ENCODE assay signal across 14 mouse cellular contexts in genomic region chr9:106675965-106676364, GRCm38 (mm10). TPM values are rescaled to one million over a fixed set of nuclear protein-coding genes. Genes with fewer than 3 reads are reported as not detected.
DNase-seq lines count a peak whose midpoint lies in the region; ATAC-seq and TF ChIP-seq lines count a peak whose summit lies in the region.
"Had no signal": no experiment of that assay in that cellular context is flagged by ENCODE, and none has a peak within 500 bp of the region (broad histone marks: within the 10 kb centered on the region; RNA-seq: fewer than 3 reads in every experiment).

No protein-coding gene starts in this region.

- DNase-seq in hindbrain, embryonic 14.5 days (ENCODE audit: low spot score), result no peak
- peak; percentile 12 for DNase-seq in lung, adult 2 months
- no peak for DNase-seq in lung, postnatal 14 days
- no peak for DNase-seq in heart, embryonic 10.5 days (ENCODE audit: low spot score)
- no peak for DNase-seq in thymus, postnatal 4 days

- 81% methylated on average over 9 of the region's 9 CpGs for WGBS in hindbrain, embryonic 12.5 days
- WGBS in hindbrain, embryonic 14.5 days, result 79% methylated on average over 9 of the region's 9 CpGs
- WGBS in lung, adult 2 months, result 62% methylated on average over 9 of the region's 9 CpGs
- WGBS in forebrain, embryonic 13.5 days, result 80% methylated on average over 9 of the region's 9 CpGs
- WGBS in heart, embryonic 10.5 days, result 70% methylated on average over 9 of the region's 9 CpGs

- H3K27ac ChIP-seq in hindbrain, embryonic 12.5 days, result no peak overlapping the region
- H3K27ac ChIP-seq in hindbrain, embryonic 14.5 days, result no peak overlapping the region
- no peak overlapping the region for H3K27ac ChIP-seq in forebrain, embryonic 13.5 days
- H3K27ac ChIP-seq in heart, embryonic 10.5 days, result no peak overlapping the region
- H3K27ac ChIP-seq: embryonic facial prominence, embryonic 15.5 days had no signal

- H3K9ac ChIP-seq in hindbrain, embryonic 12.5 days, result no peak overlapping the region
- H3K9ac ChIP-seq in hindbrain, embryonic 14.5 days, result no peak overlapping the region
- H3K9ac ChIP-seq in forebrain, embryonic 13.5 days, result no peak overlapping the region
- H3K9ac ChIP-seq: embryonic facial prominence, embryonic 15.5 days had no signal

- H3K9me3 ChIP-seq in hindbrain, embryonic 12.5 days (replicated peaks), result no peaks in the 10 kb centered on the region
- no peaks in the 10 kb centered on the region for H3K9me3 ChIP-seq in hindbrain, embryonic 14.5 days (ENCODE audit: control insufficient read depth, low read length)
- no peaks in the 10 kb centered on the region for H3K9me3 ChIP-seq in forebrain, embryonic 13.5 days (replicated peaks)
- H3K9me3 ChIP-seq in heart, embryonic 10.5 days, result no peaks in the 10 kb centered on the region
- H3K9me3 ChIP-seq: embryonic facial prominence, embryonic 15.5 days; megakaryocyte, embryonic 14.5 days had no signal

- no peaks in the 10 kb centered on the region for H3K27me3 ChIP-seq in hindbrain, embryonic 12.5 days
- H3K27me3 ChIP-seq in hindbrain, embryonic 14.5 days (ENCODE audit: control insufficient read depth, insufficient read depth, low read length), result no peaks in the 10 kb centered on the region
- H3K27me3 ChIP-seq in forebrain, embryonic 13.5 days, result no peaks in the 10 kb centered on the region
- no peaks in the 10 kb centered on the region for H3K27me3 ChIP-seq in heart, embryonic 10.5 days (ENCODE audit: insufficient read depth, poor library complexity, severe bottlenecking)
- H3K27me3 ChIP-seq: embryonic facial prominence, embryonic 15.5 days; megakaryocyte, embryonic 14.5 days had no signal

- H3K4me3 ChIP-seq in hindbrain, embryonic 12.5 days, result no peak overlapping the region
- H3K4me3 ChIP-seq in hindbrain, embryonic 14.5 days (replicated peaks; ENCODE audit: low read length), result no peak overlapping the region
- H3K4me3 ChIP-seq in lung, adult 2 months (replicated peaks; ENCODE audit: extremely low read depth, low read depth, low read length), result no peak overlapping the region
- no peak overlapping the region for H3K4me3 ChIP-seq in forebrain, embryonic 13.5 days
- no peak overlapping the region for H3K4me3 ChIP-seq in heart, embryonic 10.5 days
- H3K4me3 ChIP-seq: embryonic facial prominence, embryonic 15.5 days; megakaryocyte, embryonic 14.5 days had no signal

- no peaks in the 10 kb centered on the region for H3K4me1 ChIP-seq in hindbrain, embryonic 12.5 days
- H3K4me1 ChIP-seq in hindbrain, embryonic 14.5 days (replicated peaks; ENCODE audit: control insufficient read depth, insufficient read depth, low read length), result no peaks in the 10 kb centered on the region
- H3K4me1 ChIP-seq in lung, adult 2 months (ENCODE audit: control insufficient read depth, insufficient read depth, low read length), result no peaks in the 10 kb centered on the region
- H3K4me1 ChIP-seq in forebrain, embryonic 13.5 days, result no peaks in the 10 kb centered on the region
- peaks cover 16% of the 10 kb centered on the region for H3K4me1 ChIP-seq in heart, embryonic 10.5 days
- H3K4me1 ChIP-seq: embryonic facial prominence, embryonic 15.5 days had no signal

- peaks cover 30% of the 10 kb centered on the region for H3K36me3 ChIP-seq in hindbrain, embryonic 12.5 days
- H3K36me3 ChIP-seq in hindbrain, embryonic 14.5 days (replicated peaks; ENCODE audit: control insufficient read depth, insufficient read depth), result peaks cover 57% of the 10 kb centered on the region
- H3K36me3 ChIP-seq in forebrain, embryonic 13.5 days (ENCODE audit: poor library complexity, severe bottlenecking), result peaks cover 49% of the 10 kb centered on the region
- peaks cover 60% of the 10 kb centered on the region for H3K36me3 ChIP-seq in heart, embryonic 10.5 days

- no peak overlapping the region for H3K4me2 ChIP-seq in hindbrain, embryonic 12.5 days (replicated peaks)
- H3K4me2 ChIP-seq in hindbrain, embryonic 14.5 days (replicated peaks), result no peak overlapping the region
- no peak overlapping the region for H3K4me2 ChIP-seq in forebrain, embryonic 13.5 days
- H3K4me2 ChIP-seq: embryonic facial prominence, embryonic 15.5 days had no signal

- TF ChIP-seq POLR2A in lung, adult 2 months (IDR thresholded peaks at IDR 0.05; ENCODE audit: borderline replicate concordance, extremely low read depth, low read depth, low read length), result no peak

- ATAC-seq in hindbrain, embryonic 12.5 days (ENCODE audit: low FRiP score), result 0 out of 2 replicates have a peak, but pooled peaks have one; percentile 22
- ATAC-seq in hindbrain, embryonic 14.5 days (ENCODE audit: low FRiP score), result no peak; the same call in 1 of the 2 replicates
- ATAC-seq in forebrain, embryonic 13.5 days, result peak; percentile 21; the same call in 1 of the 2 replicates
- ATAC-seq in megakaryocyte-erythroid progenitor cell, adult 5-6 weeks (replicated peaks; ENCODE audit: low FRiP score, low TSS enrichment, poor library complexity, severe bottlenecking), result 0 out of 2 replicates have a peak, but pooled peaks have one; percentile 3

- TF ChIP-seq CTCF in lung, adult 2 months (IDR thresholded peaks at IDR 0.05; ENCODE audit: insufficient read depth, low read length), result no peak

RNA-seq across cellular contexts. Expression of gene Tex264, which starts 9.8 kb away (rescaled TPM):
- polyA plus RNA-seq in hindbrain, embryonic 12.5 days (2016; fragmentation: Nextera tagmentation; extraction: Ambion mirVana), result 40.7 and 41.0 TPM in 2 replicates
- 65.7 and 77.9 TPM in 2 replicates for polyA plus RNA-seq in hindbrain, embryonic 14.5 days (2014; fragmentation: Nextera tagmentation; extraction: Ambion mirVana)
- 103 and 108 TPM in 2 replicates for polyA plus RNA-seq in lung, adult 2 months (2012; rRNA removed)
- polyA plus RNA-seq in forebrain, embryonic 13.5 days (2015; fragmentation: Nextera tagmentation; extraction: Ambion mirVana), result 28.5 and 29.4 TPM in 2 replicates
- total RNA-seq in megakaryocyte-erythroid progenitor cell, adult 5-6 weeks (2014; fragmentation: Nextera tagmentation), result 23.8 and 28.7 TPM in 2 replicates
- total RNA-seq in megakaryocyte-erythroid progenitor cell, adult 5-6 weeks (2017), result 20.9 and 24.1 TPM in 2 replicates
- 36.7 and 38.7 TPM in 2 replicates for polyA plus RNA-seq in heart, embryonic 10.5 days (2016; fragmentation: Nextera tagmentation; extraction: Ambion mirVana)

RNA-seq across cellular contexts. Expression of gene Grm2, which starts 20.1 kb away (rescaled TPM):
- polyA plus RNA-seq in hindbrain, embryonic 12.5 days (2016; fragmentation: Nextera tagmentation; extraction: Ambion mirVana), result 4.4 and 4.7 TPM in 2 replicates
- 8.3 and 9.0 TPM in 2 replicates for polyA plus RNA-seq in hindbrain, embryonic 14.5 days (2014; fragmentation: Nextera tagmentation; extraction: Ambion mirVana)
- not detected in 2 replicates for polyA plus RNA-seq in lung, adult 2 months (2012; rRNA removed)
- polyA plus RNA-seq in forebrain, embryonic 13.5 days (2015; fragmentation: Nextera tagmentation; extraction: Ambion mirVana), result 4.4 and 5.5 TPM in 2 replicates
- not detected in 2 replicates for total RNA-seq in megakaryocyte-erythroid progenitor cell, adult 5-6 weeks (2014; fragmentation: Nextera tagmentation)
- total RNA-seq in megakaryocyte-erythroid progenitor cell, adult 5-6 weeks (2017), result not detected in 2 replicates
- polyA plus RNA-seq in heart, embryonic 10.5 days (2016; fragmentation: Nextera tagmentation; extraction: Ambion mirVana), result 0.21 TPM in 1 of 2 replicates, not detected in the other
- polyA plus RNA-seq: C2C12; embryonic facial prominence, embryonic 15.5 days; heart, postnatal 0 days had no signal

RNA-seq across cellular contexts. Expression of gene Iqcf6, which starts 49.6 kb away (rescaled TPM):
- polyA plus RNA-seq in hindbrain, embryonic 12.5 days (2016; fragmentation: Nextera tagmentation; extraction: Ambion mirVana), result not detected in 2 replicates
- not detected in 2 replicates for polyA plus RNA-seq in hindbrain, embryonic 14.5 days (2014; fragmentation: Nextera tagmentation; extraction: Ambion mirVana)
- polyA plus RNA-seq in lung, adult 2 months (2012; rRNA removed), result not detected in 2 replicates
- not detected in 2 replicates for polyA plus RNA-seq in forebrain, embryonic 13.5 days (2015; fragmentation: Nextera tagmentation; extraction: Ambion mirVana)
- total RNA-seq in megakaryocyte-erythroid progenitor cell, adult 5-6 weeks (2014; fragmentation: Nextera tagmentation), result not detected in 2 replicates
- total RNA-seq in megakaryocyte-erythroid progenitor cell, adult 5-6 weeks (2017), result not detected in 2 replicates
- polyA plus RNA-seq in heart, embryonic 10.5 days (2016; fragmentation: Nextera tagmentation; extraction: Ambion mirVana), result not detected in 2 replicates
- total RNA-seq: gastrocnemius, postnatal 10 days had no signal
- polyA plus RNA-seq: C2C12; embryonic facial prominence, embryonic 15.5 days; heart, postnatal 0 days; limb, embryonic 11.5 days had no signal
